Mouse (Mus musculus) liver, embryonic 14.5 days (tissue): Measurements from ENCODE around the gene Atm.

ENCODE experiments used
- CTCF ChIP-seq: IDR thresholded peaks from 2 replicates; pipeline ENCODE4 v1.5.1; 2016; ENCODE audit warnings: antibody characterized with exemption, low read depth, control low read depth
- EP300 ChIP-seq: IDR thresholded peaks from 2 replicates; pipeline ENCODE4 v1.6.1; 2016; ENCODE audit warnings: antibody characterized with exemption, low read depth

DNA sequence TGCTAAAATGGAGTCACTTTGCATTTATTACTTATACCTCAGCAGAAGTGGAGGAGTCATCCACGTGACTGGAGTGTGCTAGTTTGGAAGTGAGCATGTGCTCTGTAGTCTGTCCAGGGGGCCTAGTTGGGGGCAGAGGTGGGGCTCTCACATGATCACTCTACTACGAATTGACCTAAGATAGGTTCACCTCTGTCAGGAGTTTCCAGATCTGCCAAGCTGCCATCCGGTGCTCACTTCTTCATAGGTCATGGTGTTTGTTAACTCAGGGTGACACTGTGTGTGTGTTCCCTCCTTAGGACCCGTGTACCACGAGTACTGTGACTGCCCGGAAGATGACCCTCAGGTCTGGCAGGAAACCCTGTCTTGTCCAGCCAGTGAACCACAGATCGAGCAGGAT is 146.4 kb downstream of the Atm start:
- TF ChIP-seq CTCF (no peak), EP300 (no peak)
